Mouse (Mus musculus) thymus, adult 2 months (tissue): ENCODE results near the gene Mastl. TPM values are rescaled to one million over a fixed set of nuclear protein-coding genes. Genes with fewer than 3 reads are reported as not detected.
A peak's percentile ranks its signal among the peaks of the same experiment; 100 is the strongest.

ENCODE experiments used
- DNase-seq: peaks from one replicate; pipeline ENCODE4 v3.0.0; 2021
- H3K27ac ChIP-seq: fragments of 200-500 bp; 2 replicates; pipeline ENCODE4 v1.5.1; 2012; ENCODE audit warnings: low read length, control low read depth; ENCODE audit not compliant: control insufficient read depth, insufficient read depth
- H3K27me3 ChIP-seq: fragments of 200-500 bp; 2 replicates; pipeline ENCODE4 v1.6.1; 2012; ENCODE audit warnings: mild to moderate bottlenecking, low read length, moderate library complexity, mixed read lengths; ENCODE audit not compliant: control insufficient read depth, insufficient read depth
- H3K36me3 ChIP-seq: fragments of 200-500 bp; 2 replicates; pipeline ENCODE4 v1.6.1; 2012; ENCODE audit warnings: mild to moderate bottlenecking, low read length, moderate library complexity; ENCODE audit not compliant: control insufficient read depth, insufficient read depth
- H3K4me1 ChIP-seq: fragments of 200-500 bp; replicated peaks from 2 replicates; pipeline ENCODE4 v1.6.1; 2012; ENCODE audit warnings: low read length; ENCODE audit not compliant: control insufficient read depth, insufficient read depth
- H3K4me3 ChIP-seq: fragments of 200-500 bp; 2 replicates; pipeline ENCODE4 v1.5.1; 2012; ENCODE audit warnings: mild to moderate bottlenecking, low read length, control low read depth, moderate library complexity; ENCODE audit not compliant: control insufficient read depth, insufficient read depth
- CTCF ChIP-seq: fragments of 200-500 bp; IDR thresholded peaks from 2 replicates; pipeline ENCODE4 v1.5.1; 2012; ENCODE audit warnings: mild to moderate bottlenecking, control low read depth, low read length, moderate library complexity, borderline replicate concordance; ENCODE audit not compliant: control insufficient read depth, poor library complexity, insufficient read depth; ENCODE audit errors: extremely low read depth
- POLR2A ChIP-seq: fragments of 200-500 bp; IDR thresholded peaks from 2 replicates; pipeline ENCODE4 v1.6.1; 2012; ENCODE audit warnings: mild to moderate bottlenecking, low read length, control low read depth, moderate library complexity; ENCODE audit not compliant: control insufficient read depth, poor library complexity, insufficient read depth; ENCODE audit errors: extremely low read depth
- WGBS: fragments of 180-500 bp; shearing (Covaris S2); methylation state at CpG from one replicate; pipeline ENCODE4 v1.1.7; 2018; 5-methylcytosine and 5-hydroxymethylcytosine counted together
- polyA plus RNA-seq: library from polyadenylated mRNA; depleted of rRNA; stranded (reverse); fragments of >200 nt; gene quantifications from 2 replicates; pipeline ENCODE4 v1.2.3, GENCODE M21; 2012; rRNA removed

Mastl gene
- polyA plus RNA-seq, 1 experiment = 1.6 TPM

GRCm38 (mm10) chr2:23067552-23068369, 88.1 kb downstream of the Mastl start, which contains the start of gene Acbd5:
Gene Acbd5, plus strand, starts transcription at chr2:23068167.
- no peaks in the 10 kb centered on the region for H3K4me1 ChIP-seq
- DNase-seq = peak; percentile 96
- H3K4me3 ChIP-seq = peak within 1 kb of the TSS; percentile 86
- no peaks in the 10 kb centered on the region for H3K27me3 ChIP-seq
- WGBS = 4% methylated on average over 34 of the region's 34 CpGs
- TF ChIP-seq POLR2A (peak; percentile 76), CTCF (no peak)
- no peaks in the 10 kb centered on the region for H3K36me3 ChIP-seq
- H3K27ac ChIP-seq = peak within 1 kb of the TSS; percentile 87

Other genes with a start within 250 kb of the Mastl start
- gene Abi1, start 115.8 kb downstream of the Mastl start, polyA plus RNA-seq = 138 and 148 TPM in 2 replicates
- gene Acbd5, start 87.9 kb downstream of the Mastl start, polyA plus RNA-seq = 8.8 and 11.5 TPM in 2 replicates
- 7.5 and 8.0 TPM in 2 replicates for gene Yme1l1, start 345 bp upstream of the Mastl start, polyA plus RNA-seq
- gene 4931423N10Rik, start 51.5 kb upstream of the Mastl start, polyA plus RNA-seq = not detected in 2 replicates
- not detected in 2 replicates for gene Nxph2, start 165.2 kb upstream of the Mastl start, polyA plus RNA-seq